Comparison of ENCODE assay signal across 26 mouse cellular contexts in the genomic region with DNA sequence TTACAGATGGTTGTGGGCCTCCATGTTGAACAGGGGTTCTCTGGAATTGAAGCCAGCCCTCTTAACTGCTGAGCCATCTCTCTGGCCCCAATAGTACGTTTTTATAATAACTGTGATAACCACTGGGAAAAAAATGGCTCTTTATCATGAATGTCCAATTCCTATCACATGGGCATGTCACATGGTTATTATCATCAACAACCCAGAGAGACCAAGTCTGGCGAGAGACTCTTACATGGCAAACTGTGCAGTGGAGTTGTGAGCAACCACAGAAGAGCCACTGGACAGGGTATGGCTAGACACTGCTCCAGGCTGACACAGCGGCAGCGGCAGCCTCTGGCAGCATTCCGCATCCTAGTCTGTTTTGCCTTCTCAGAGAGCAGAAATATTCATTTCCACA. TPM values are rescaled to one million over a fixed set of nuclear protein-coding genes. Genes with fewer than 3 reads are reported as not detected.
DNase-seq lines count a peak whose midpoint lies in the region; ATAC-seq and TF ChIP-seq lines count a peak whose summit lies in the region.
"Had no signal": no experiment of that assay in that cellular context is flagged by ENCODE, and none has a peak within 500 bp of the region (broad histone marks: within the 10 kb centered on the region; RNA-seq: fewer than 3 reads in every experiment).

No protein-coding gene starts in this region.

- H3K4me2 ChIP-seq in midbrain, postnatal 0 days (ENCODE audit: low read depth, low read length, poor library complexity, severe bottlenecking) = 0 out of 2 replicates have a peak overlapping the region, but pooled peaks have one; percentile 97
- peak overlapping the region; percentile 100 for H3K4me2 ChIP-seq in liver, embryonic 13.5 days

- DNase-seq in midbrain, postnatal 0 days (ENCODE audit: low spot score) = no peak
- DNase-seq in midbrain, embryonic 10.5 days (ENCODE audit: low spot score) = no peak
- no peak for DNase-seq in liver, embryonic 13.5 days
- DNase-seq in cerebellum, adult 11-12 months = no peak
- no peak for DNase-seq in frontal cortex, postnatal 25 days (ENCODE audit: low spot score in 2 of 2)
- DNase-seq: adrenal gland, adult 8-10 months; forebrain, postnatal 0 days; gastrocnemius, postnatal 25 days; heart, adult 18-20 months; heart, postnatal 4 days; kidney, adult 11 months; lung, postnatal 36 days; retina, postnatal 1 day; thymus, postnatal 25 days had no signal

- no peak for ATAC-seq in erythroblast, adult 5-6 weeks (replicated peaks; ENCODE audit: low FRiP score, poor library complexity, severe bottlenecking)
- ATAC-seq in midbrain, postnatal 0 days (ENCODE audit: low FRiP score) = no peak
- ATAC-seq in liver, embryonic 13.5 days (ENCODE audit: low read depth) = peak; percentile 37
- peak; percentile 56 for ATAC-seq in megakaryocyte-erythroid progenitor cell, adult 5-6 weeks (replicated peaks; ENCODE audit: low FRiP score, low TSS enrichment, poor library complexity, severe bottlenecking)
- ATAC-seq: CD4-positive, CD25-positive, alpha-beta regulatory T cell, adult 4 months; forebrain, postnatal 0 days; Patski had no signal

- no peak overlapping the region for H3K27ac ChIP-seq in midbrain, postnatal 0 days (ENCODE audit: low read depth, low read length)
- H3K27ac ChIP-seq in midbrain, embryonic 10.5 days (replicated peaks) = no peak overlapping the region
- peak overlapping the region; percentile 78 for H3K27ac ChIP-seq in liver, embryonic 13.5 days
- H3K27ac ChIP-seq: embryonic facial prominence, embryonic 15.5 days; forebrain, embryonic 10.5 days; hindbrain, embryonic 15.5 days; kidney, postnatal 0 days; lung, embryonic 15.5 days; midbrain, embryonic 12.5 days; neural tube, embryonic 12.5 days had no signal

- peak overlapping the region; percentile 71 for H3K4me3 ChIP-seq in erythroblast, embryonic 14.5 days (replicated peaks)
- no peak overlapping the region for H3K4me3 ChIP-seq in midbrain, postnatal 0 days (ENCODE audit: low read depth, low read length)
- H3K4me3 ChIP-seq in midbrain, embryonic 10.5 days = no peak overlapping the region
- H3K4me3 ChIP-seq in liver, embryonic 13.5 days (replicated peaks) = peak overlapping the region; percentile 84
- H3K4me3 ChIP-seq: forebrain, embryonic 10.5 days; midbrain, embryonic 12.5 days; neural tube, embryonic 12.5 days had no signal

- H3K36me3 ChIP-seq in erythroblast, embryonic 14.5 days (ENCODE audit: control insufficient read depth) = no peaks in the 10 kb centered on the region; the same call in 1 of the 2 replicates
- H3K36me3 ChIP-seq in midbrain, postnatal 0 days (ENCODE audit: insufficient read depth, low read length) = no peaks in the 10 kb centered on the region
- no peaks in the 10 kb centered on the region for H3K36me3 ChIP-seq in midbrain, embryonic 10.5 days
- H3K36me3 ChIP-seq in liver, embryonic 13.5 days = no peaks in the 10 kb centered on the region
- H3K36me3 ChIP-seq: embryonic facial prominence, embryonic 15.5 days; forebrain, embryonic 10.5 days; hindbrain, embryonic 15.5 days; lung, embryonic 15.5 days; midbrain, embryonic 12.5 days; neural tube, embryonic 12.5 days had no signal

- H3K9ac ChIP-seq in midbrain, postnatal 0 days (replicated peaks; ENCODE audit: low read length, poor library complexity, severe bottlenecking) = no peak overlapping the region
- peak overlapping the region; percentile 91 for H3K9ac ChIP-seq in liver, embryonic 13.5 days
- H3K9ac ChIP-seq: embryonic facial prominence, embryonic 15.5 days; lung, embryonic 15.5 days; midbrain, embryonic 12.5 days; neural tube, embryonic 12.5 days had no signal

- TF ChIP-seq CTCF in midbrain, postnatal 0 days (IDR thresholded peaks at IDR 0.05) = no peak

- H3K4me1 ChIP-seq in erythroblast, embryonic 14.5 days (ENCODE audit: control insufficient read depth) = peaks cover 92% of the 10 kb centered on the region
- H3K4me1 ChIP-seq in midbrain, postnatal 0 days (ENCODE audit: insufficient read depth, low read length) = peaks cover 6% of the 10 kb centered on the region; the same call in 1 of the 2 replicates
- peaks cover 39% of the 10 kb centered on the region for H3K4me1 ChIP-seq in midbrain, embryonic 10.5 days
- peaks cover 94% of the 10 kb centered on the region for H3K4me1 ChIP-seq in liver, embryonic 13.5 days (replicated peaks)

- 92% methylated on average over 5 of the region's 5 CpGs for WGBS in midbrain, postnatal 0 days
- WGBS in midbrain, embryonic 10.5 days = 90% methylated on average over 5 of the region's 5 CpGs
- WGBS in liver, embryonic 13.5 days (ENCODE audit: insufficient replicate concordance) = 48% methylated on average over 5 of the region's 5 CpGs

- H3K9me3 ChIP-seq in erythroblast, embryonic 14.5 days (ENCODE audit: control insufficient read depth, low read length) = no peaks in the 10 kb centered on the region
- no peaks in the 10 kb centered on the region for H3K9me3 ChIP-seq in midbrain, postnatal 0 days (ENCODE audit: low read length)
- no peaks in the 10 kb centered on the region for H3K9me3 ChIP-seq in midbrain, embryonic 10.5 days (replicated peaks)
- H3K9me3 ChIP-seq in liver, embryonic 13.5 days (replicated peaks) = no peaks in the 10 kb centered on the region
- H3K9me3 ChIP-seq: embryonic facial prominence, embryonic 15.5 days; forebrain, embryonic 10.5 days; hindbrain, embryonic 15.5 days; lung, embryonic 15.5 days; midbrain, embryonic 12.5 days; neural tube, embryonic 12.5 days had no signal

- H3K27me3 ChIP-seq in erythroblast, embryonic 14.5 days (ENCODE audit: control insufficient read depth) = no peaks in the 10 kb centered on the region
- no peaks in the 10 kb centered on the region for H3K27me3 ChIP-seq in midbrain, postnatal 0 days (ENCODE audit: insufficient read depth, low read length)
- H3K27me3 ChIP-seq in midbrain, embryonic 10.5 days (ENCODE audit: low read depth, poor library complexity, severe bottlenecking) = peaks cover 34% of the 10 kb centered on the region
- H3K27me3 ChIP-seq in liver, embryonic 13.5 days = no peaks in the 10 kb centered on the region
- H3K27me3 ChIP-seq: embryonic facial prominence, embryonic 15.5 days; hindbrain, embryonic 15.5 days; lung, embryonic 15.5 days; Patski had no signal

RNA-seq across cellular contexts. Expression of gene Psen2, which starts 8.9 kb away (rescaled TPM):
- 0.46 and 0.60 TPM in 2 replicates for polyA plus RNA-seq in erythroblast, embryonic 14.5 days (2012)
- 7.5 and 7.9 TPM in 2 replicates for total RNA-seq in erythroblast, adult 5-6 weeks (2015; ENCODE audit: low replicate concordance)
- total RNA-seq in erythroblast, adult 5-6 weeks (2017; ENCODE audit: low replicate concordance) = 7.2 and 7.4 TPM in 2 replicates
- 30.6 and 32.1 TPM in 2 replicates for total RNA-seq in midbrain, postnatal 0 days (2014; rRNA removed)
- polyA plus RNA-seq in midbrain, postnatal 0 days (2015; fragmentation: Nextera tagmentation; extraction: Ambion mirVana) = 22.0 and 24.5 TPM in 2 replicates
- 6.2 and 6.5 TPM in 2 replicates for polyA plus RNA-seq in midbrain, embryonic 10.5 days (2016; fragmentation: Nextera tagmentation; extraction: Ambion mirVana)
- 22.2 and 23.7 TPM in 2 replicates for polyA plus RNA-seq in liver, embryonic 13.5 days (2015; fragmentation: Nextera tagmentation; extraction: Ambion mirVana)
- 75.6 and 93.3 TPM in 2 replicates for total RNA-seq in megakaryocyte-erythroid progenitor cell, adult 5-6 weeks (2014; fragmentation: Nextera tagmentation)
- total RNA-seq in megakaryocyte-erythroid progenitor cell, adult 5-6 weeks (2017) = 39.5 and 66.4 TPM in 2 replicates

RNA-seq across cellular contexts. Expression of gene Coq8a, which starts 54.9 kb away (rescaled TPM):
- polyA plus RNA-seq in erythroblast, embryonic 14.5 days (2012) = 0.41 TPM in 2 replicates
- 7.3 TPM in 1 of 2 replicates, not detected in the other for total RNA-seq in erythroblast, adult 5-6 weeks (2015; ENCODE audit: low replicate concordance)
- 2.0 TPM in 1 of 2 replicates, not detected in the other for total RNA-seq in erythroblast, adult 5-6 weeks (2017; ENCODE audit: low replicate concordance)
- 2.1 and 7.2 TPM in 2 replicates for total RNA-seq in midbrain, postnatal 0 days (2014; rRNA removed)
- 6.8 and 8.3 TPM in 2 replicates for polyA plus RNA-seq in midbrain, postnatal 0 days (2015; fragmentation: Nextera tagmentation; extraction: Ambion mirVana)
- 0.90 and 1.3 TPM in 2 replicates for polyA plus RNA-seq in midbrain, embryonic 10.5 days (2016; fragmentation: Nextera tagmentation; extraction: Ambion mirVana)
- polyA plus RNA-seq in liver, embryonic 13.5 days (2015; fragmentation: Nextera tagmentation; extraction: Ambion mirVana) = 6.7 and 8.6 TPM in 2 replicates
- 6.3 and 8.4 TPM in 2 replicates for total RNA-seq in megakaryocyte-erythroid progenitor cell, adult 5-6 weeks (2014; fragmentation: Nextera tagmentation)
- total RNA-seq in megakaryocyte-erythroid progenitor cell, adult 5-6 weeks (2017) = 18.3 and 22.3 TPM in 2 replicates

Comparison
In these comparisons a context has a peak if more than half of its experiments do, and no peak if none do; other contexts are left out.
1. H3K4me3 ChIP-seq: peak in erythroblast, embryonic 14.5 days (single experiment) and liver, embryonic 13.5 days (single experiment); none in midbrain, postnatal 0 days (single experiment) and midbrain, embryonic 10.5 days (single experiment).
2. ATAC-seq: peak in liver, embryonic 13.5 days (single experiment) and megakaryocyte-erythroid progenitor cell, adult 5-6 weeks (single experiment); none in erythroblast, adult 5-6 weeks (single experiment) and midbrain, postnatal 0 days (single experiment).